Mouse (Mus musculus) cerebellum, adult 2 months (tissue): ENCODE data around the gene Hoxa5. TPM values are rescaled to one million over a fixed set of nuclear protein-coding genes. Genes with fewer than 3 reads are reported as not detected.

ENCODE experiments used
- DNase-seq, 2 experiments: peaks; one replicate each; pipeline ENCODE4 v3.0.0; 2021
- H3K27ac ChIP-seq: fragments of 200-500 bp; 2 replicates; pipeline ENCODE4 v1.5.1; 2012; ENCODE audit warnings: low read length, control low read depth, inconsistent platforms; ENCODE audit not compliant: insufficient read depth
- H3K27me3 ChIP-seq: fragments of 200-500 bp; 2 replicates; pipeline ENCODE4 v1.6.1; 2012; ENCODE audit warnings: inconsistent platforms, mild to moderate bottlenecking, low read length, moderate library complexity; ENCODE audit not compliant: control insufficient read depth, insufficient read depth
- H3K4me1 ChIP-seq: fragments of 200-500 bp; 2 replicates; pipeline ENCODE4 v1.6.1; 2011; ENCODE audit warnings: low read length; ENCODE audit not compliant: control insufficient read depth, insufficient read depth
- H3K4me3 ChIP-seq: fragments of 200-500 bp; replicated peaks from 2 replicates; pipeline ENCODE3; 2011; ENCODE audit warnings: mild to moderate bottlenecking, low read depth, low read length, control low read depth; ENCODE audit not compliant: insufficient read depth
- CTCF ChIP-seq: fragments of 200-500 bp; IDR thresholded peaks from 2 replicates; pipeline ENCODE4 v1.5.1; 2011; ENCODE audit warnings: low read depth, mild to moderate bottlenecking, control low read depth, low read length, moderate library complexity, borderline replicate concordance; ENCODE audit not compliant: insufficient read depth
- POLR2A ChIP-seq: fragments of 200-500 bp; IDR thresholded peaks from 2 replicates; pipeline ENCODE4 v1.6.1; 2011; ENCODE audit warnings: low read length, control low read depth, borderline replicate concordance; ENCODE audit not compliant: insufficient read depth
- WGBS: fragments of 180-500 bp; shearing (Covaris S2); methylation state at CpG from one replicate; pipeline ENCODE4 v1.1.7; 2018; 5-methylcytosine and 5-hydroxymethylcytosine counted together
- polyA plus RNA-seq: library from polyadenylated mRNA; depleted of rRNA; stranded (reverse); fragments of >200 nt; gene quantifications from 2 replicates; pipeline ENCODE4 v1.2.3, GENCODE M21; 2012

Gene Hoxa5
- polyA plus RNA-seq, 1 experiment = 4.6 TPM

DNA sequence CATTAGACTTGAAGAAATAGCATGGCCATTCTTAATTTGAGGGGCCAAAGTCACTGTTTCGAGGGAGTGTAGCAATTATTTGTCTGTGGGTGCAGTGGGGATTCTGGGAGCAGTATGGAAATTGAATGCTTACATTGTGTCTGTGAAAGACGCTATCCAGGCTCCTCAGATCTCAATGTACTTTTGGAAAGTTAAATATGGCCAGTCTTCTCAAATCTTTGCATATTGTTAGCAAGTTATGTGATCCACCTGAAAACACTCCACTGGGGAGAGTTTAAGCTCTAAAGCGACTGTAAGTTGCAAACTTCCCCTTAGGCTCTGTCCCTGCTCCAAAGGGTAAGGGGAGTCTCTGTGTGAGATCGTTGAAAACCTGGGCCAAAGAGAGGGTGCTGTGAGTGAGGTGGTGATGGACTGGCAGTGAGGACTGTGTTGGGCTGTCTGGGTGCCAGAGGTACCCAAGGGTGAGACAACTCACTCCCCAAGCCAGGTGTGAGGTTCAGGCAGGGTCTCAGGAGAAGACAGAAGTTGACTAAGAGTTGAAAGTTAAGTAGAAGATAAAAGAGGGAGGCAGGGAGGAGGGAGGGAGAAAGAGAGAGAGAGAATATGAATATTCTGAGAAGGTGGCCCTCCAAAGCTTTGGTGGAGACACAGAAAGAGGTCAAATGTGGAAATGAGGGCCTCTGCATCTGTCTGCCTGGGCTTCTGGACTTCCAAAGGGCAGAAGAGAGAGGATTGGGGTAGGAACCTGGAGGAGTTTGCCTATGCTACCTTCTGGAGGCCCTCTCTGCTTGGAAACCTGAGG, 2.7 kb upstream of the Hoxa5 start:
- H3K27ac ChIP-seq = no peak overlapping the region
- peaks cover 17% of the 10 kb centered on the region for H3K27me3 ChIP-seq
- H3K4me1 ChIP-seq = no peaks in the 10 kb centered on the region
- H3K4me3 ChIP-seq = no peak overlapping the region
- 7% methylated on average over 4 of the region's 4 CpGs for WGBS
- TF ChIP-seq POLR2A = no peak
- no peak for TF ChIP-seq CTCF
- no peak for DNase-seq

DNA sequence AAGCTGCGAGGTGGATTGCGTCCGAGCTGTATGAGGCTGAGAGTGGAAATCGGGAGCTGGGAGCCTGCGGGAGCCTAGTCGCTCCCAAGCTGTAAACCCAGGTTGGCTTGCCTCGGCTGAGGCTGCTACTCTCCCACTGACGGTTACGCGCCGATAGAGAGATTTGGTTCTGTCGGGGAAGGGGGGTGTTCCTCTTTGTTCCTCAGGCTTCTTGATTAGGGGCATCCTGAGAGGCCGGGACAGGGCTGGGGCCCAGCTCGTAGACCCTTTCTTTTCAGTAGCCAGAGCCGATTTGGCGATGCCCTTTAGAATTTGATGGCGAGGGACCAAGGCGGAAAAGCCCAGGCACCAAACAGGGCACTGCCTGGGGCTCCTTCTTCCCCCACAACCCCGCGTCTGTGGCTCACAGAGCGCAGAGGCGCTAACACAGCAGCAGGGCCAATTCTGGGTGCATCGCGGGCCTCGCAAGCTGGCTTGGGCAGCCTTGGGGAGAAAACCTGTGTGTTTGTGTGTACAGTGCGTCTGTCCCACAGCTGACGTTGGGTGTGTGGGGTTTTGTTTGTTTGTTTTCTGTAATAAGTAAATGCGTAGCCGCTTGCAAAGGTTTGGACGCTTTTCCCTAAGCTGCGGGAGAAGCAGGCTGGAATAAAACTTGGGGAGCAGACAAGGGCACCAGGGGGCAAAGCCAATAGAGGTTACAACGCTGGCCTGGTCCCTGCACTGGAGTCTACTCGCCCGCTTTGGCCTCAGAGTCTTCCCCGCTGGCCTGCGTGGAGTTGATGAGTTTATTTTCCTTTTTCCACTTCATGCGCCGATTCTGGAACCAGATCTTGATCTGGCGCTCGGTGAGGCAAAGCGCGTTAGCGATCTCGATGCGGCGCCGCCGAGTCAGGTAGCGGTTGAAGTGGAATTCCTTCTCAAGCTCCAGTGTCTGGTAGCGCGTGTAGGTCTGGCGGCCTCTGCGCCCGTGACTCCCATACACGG, 1.5 kb upstream of the Hoxa5 start:
- DNase-seq = no peak
- TF ChIP-seq POLR2A (no peak), CTCF (no peak)
- 3% methylated on average over 55 of the region's 55 CpGs for WGBS
- no peak overlapping the region for H3K27ac ChIP-seq
- no peaks in the 10 kb centered on the region for H3K4me1 ChIP-seq
- H3K4me3 ChIP-seq = no peak overlapping the region
- H3K27me3 ChIP-seq = peaks cover 17% of the 10 kb centered on the region

DNA sequence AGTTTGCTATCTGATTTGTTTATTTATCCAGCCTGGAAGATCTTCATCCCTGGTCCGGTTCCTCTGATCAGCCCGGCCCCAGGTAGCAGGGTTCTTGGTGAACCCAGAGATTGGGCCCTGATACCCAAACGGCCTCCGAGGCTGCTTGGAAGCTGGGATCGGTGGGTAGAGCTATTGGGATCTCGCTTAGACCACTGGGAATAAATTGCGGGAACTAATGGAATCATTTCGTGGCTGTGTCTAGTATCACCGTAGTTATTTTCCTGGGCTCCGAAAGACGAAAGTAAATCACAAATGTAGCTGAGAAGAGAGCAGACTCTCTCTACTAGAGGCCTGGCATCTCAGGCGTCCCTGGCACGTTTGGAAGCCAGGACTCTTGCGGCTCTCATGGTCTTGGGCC, 834 bp upstream of the Hoxa5 start:
- TF ChIP-seq POLR2A = no peak
- TF ChIP-seq CTCF = no peak
- no peaks in the 10 kb centered on the region for H3K4me1 ChIP-seq
- DNase-seq = no peak
- H3K27me3 ChIP-seq = peaks cover 17% of the 10 kb centered on the region
- H3K4me3 ChIP-seq = no peak overlapping the region
- no peak overlapping the region for H3K27ac ChIP-seq
- WGBS = 5% methylated on average over 14 of the region's 14 CpGs

DNA sequence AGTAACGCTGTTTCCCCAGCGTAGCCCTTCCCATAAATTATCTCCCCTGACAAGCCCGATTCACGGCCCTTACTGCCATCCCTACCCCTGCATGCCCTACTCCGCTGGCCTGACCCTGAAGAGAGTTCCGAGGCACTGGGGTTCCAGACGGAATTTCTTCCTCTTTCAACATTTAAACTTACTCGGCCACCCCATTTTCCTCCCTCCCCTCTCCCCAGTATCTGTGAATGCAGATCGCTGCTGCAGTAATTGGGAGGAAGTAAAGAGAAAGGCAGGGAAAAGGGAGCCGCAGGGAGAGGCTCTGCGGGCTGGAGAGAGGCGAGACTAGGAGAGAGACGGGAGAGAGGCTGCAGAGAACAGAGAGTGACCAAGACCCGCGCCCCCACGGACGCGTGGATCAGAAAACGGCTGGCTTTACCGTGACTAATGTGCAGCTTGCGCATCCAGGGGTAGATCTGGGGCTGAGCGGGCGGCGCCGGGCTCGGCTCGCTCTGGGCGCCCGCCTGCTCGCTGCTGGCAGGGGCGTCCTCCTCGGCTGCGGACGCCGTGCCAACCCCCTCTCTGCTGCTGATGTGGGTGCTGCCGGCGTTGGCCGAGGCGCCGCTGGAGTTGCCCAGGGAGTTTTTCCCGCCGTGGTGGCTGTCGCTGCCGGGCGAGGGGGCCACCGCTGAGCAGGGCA, 877 bp downstream of the Hoxa5 start:
- no peak for DNase-seq
- TF ChIP-seq CTCF = no peak
- TF ChIP-seq POLR2A = no peak
- H3K4me1 ChIP-seq = no peaks in the 10 kb centered on the region
- H3K27me3 ChIP-seq = peaks cover 17% of the 10 kb centered on the region
- H3K27ac ChIP-seq = no peak overlapping the region
- H3K4me3 ChIP-seq = no peak overlapping the region
- 1% methylated on average over 46 of the region's 46 CpGs for WGBS

DNA sequence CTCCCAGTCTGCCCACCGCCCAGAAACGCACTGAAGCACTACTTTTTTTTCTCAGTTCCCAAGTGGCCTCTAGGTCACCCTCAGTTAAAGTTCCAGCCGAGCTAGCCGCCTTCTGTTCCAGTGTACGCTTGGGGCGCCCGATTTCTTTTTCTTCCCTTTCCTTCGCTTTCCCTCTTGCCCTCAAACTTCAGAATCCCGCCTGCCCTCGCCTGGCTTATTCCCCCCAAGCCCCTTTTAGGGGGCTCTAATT, 1.3 kb downstream of the Hoxa5 start:
- no peak overlapping the region for H3K4me3 ChIP-seq
- DNase-seq = no peak
- peaks cover 17% of the 10 kb centered on the region for H3K27me3 ChIP-seq
- 2% methylated on average over 10 of the region's 10 CpGs for WGBS
- no peaks in the 10 kb centered on the region for H3K4me1 ChIP-seq
- TF ChIP-seq CTCF (no peak), POLR2A (no peak)
- H3K27ac ChIP-seq = no peak overlapping the region

DNA sequence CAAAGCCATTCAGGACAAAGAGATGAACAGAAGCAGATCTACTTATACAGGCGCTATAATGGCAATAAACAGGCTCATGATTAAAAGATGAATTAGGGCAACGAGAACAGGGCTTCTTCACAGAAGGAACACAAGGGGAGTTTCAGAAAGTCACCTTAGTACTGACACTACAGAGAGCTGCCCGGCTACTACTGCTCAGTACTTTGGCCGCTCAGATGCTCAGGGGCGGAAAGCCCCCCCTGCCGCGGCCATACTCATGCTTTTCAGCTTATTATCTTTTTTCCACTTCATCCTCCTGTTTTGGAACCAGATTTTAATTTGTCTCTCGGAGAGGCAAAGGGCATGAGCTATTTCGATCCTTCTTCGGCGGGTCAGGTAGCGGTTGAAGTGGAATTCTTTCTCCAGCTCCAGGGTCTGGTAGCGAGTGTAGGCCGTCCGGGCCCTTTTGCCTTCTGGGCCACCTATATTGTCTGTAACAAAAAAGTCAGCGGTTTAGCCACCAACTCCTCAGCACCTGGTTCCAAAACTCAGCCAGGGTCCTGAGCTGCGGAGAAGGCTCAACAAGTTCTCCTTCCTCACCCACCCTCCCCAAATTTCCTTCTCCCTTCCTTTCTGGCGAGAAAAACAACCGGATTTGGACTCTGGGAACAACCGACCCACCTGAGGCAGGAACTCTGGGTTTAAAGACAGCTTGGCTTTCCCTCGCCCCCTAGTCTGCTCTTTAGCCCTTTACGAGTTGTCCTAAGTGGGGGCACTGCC, 1.8 kb downstream of the Hoxa5 start:
- Histone ChIP-seq H3K27ac (no peak overlapping the region), H3K27me3 (peaks cover 17% of the 10 kb centered on the region), H3K4me1 (no peaks in the 10 kb centered on the region), H3K4me3 (no peak overlapping the region)
- WGBS = 7% methylated on average over 22 of the region's 22 CpGs
- TF ChIP-seq CTCF (no peak), POLR2A (no peak)
- no peak for DNase-seq

DNA sequence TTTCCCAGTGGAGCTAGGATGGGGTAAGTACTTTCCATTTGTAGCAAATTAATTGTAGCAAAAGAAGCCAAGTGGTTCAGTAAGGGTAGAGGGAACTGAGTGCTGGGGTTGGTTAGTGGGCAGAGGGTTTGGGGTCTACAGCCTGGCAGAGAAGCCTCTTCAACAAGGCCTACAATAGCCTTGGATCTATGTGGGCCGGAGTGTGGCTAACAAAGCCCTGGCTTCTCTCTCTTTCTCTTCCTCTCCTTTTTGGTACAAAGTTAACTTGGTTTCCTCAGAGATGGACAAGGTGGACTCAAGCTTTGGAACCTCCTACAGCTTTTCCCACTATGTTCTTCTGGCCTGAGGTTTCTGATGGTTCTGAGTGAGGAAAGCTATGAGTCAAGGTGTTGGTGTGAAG, 3.1 kb downstream of the Hoxa5 start:
- Histone ChIP-seq H3K4me3 (no peak overlapping the region), H3K4me1 (no peaks in the 10 kb centered on the region), H3K27me3 (peaks cover 17% of the 10 kb centered on the region), H3K27ac (no peak overlapping the region)
- DNase-seq = no peak
- TF ChIP-seq CTCF (no peak), POLR2A (no peak)
- WGBS = 18% methylated on average over 1 of the region's 1 CpGs
